Mouse (Mus musculus): ENCODE data around the gene Hlx.

The Hlx gene

GRCm38 (mm10) chr1:184731644-184732545 is 524 bp downstream of the Hlx start:
- DNase-seq, result peak; percentile 30 to 44

DNA sequence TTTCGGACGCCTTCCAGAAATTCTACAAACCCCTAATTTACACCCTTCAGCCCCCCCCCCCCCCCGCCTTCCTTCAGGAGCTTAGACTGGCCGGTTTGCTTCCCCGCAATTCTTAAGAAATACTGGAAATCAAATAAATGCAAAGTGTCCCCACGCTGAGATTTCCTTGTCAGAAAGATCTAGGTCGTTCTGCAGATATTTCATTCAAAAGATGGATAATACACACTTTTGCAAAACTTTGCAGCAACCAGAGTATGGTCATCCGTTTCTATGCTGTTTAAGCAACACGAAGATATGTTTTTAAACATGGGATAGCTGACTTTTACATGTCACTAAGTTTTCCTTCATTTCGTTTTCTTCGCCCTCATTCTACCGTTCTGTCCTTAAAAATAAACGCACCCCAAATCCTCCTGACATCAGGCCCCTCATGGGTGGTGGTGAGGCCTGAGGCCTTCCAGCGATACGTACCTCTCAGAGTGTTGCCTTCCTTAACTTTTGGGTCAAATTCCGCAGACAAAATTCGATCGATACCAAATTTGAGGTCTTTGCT is 1.3 kb downstream of the Hlx start:
- no peak for DNase-seq

GRCm38 (mm10) chr1:184730453-184731013 is 1.9 kb downstream of the Hlx start:
- no peak for DNase-seq

DNA sequence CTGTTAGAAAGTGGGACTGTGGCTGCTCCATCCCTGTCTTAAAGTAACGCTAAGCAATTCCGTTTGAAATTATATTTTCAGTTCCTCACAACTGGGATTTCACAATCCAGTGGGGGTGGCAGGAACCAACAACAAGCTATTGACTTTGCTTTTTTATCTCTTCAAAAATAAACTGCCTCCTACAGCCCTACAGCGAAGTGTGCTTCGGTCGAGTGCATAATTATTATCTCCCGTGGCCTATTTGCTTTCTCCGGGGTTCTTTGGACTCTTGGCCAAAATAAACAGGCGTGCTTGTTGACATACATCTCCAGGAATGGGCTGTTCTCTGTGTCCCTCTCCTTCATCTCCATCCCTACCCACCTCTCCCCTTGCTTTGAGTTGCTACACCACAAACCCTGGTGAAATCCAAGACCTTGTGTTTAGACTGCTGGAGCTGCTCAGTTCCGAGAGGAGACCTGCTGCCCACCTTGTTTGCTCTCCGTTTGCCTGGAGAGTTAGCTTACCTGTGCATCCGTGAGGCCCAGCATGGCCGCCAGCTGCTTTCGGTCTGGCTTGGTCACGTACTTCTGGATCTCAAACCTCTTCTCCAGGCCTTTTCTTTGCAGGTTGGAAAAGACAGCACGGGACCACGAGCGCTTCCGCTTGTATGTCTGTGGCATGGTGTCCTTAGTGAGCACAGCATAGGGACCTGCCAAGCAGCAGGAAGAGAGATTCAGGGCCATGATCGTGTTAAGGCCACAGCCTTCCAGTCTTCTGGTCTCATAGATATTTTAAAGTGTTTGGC is 2.9 kb downstream of the Hlx start:
- DNase-seq, result no peak

GRCm38 (mm10) chr1:184728561-184729115 is 3.8 kb downstream of the Hlx start:
- no peak for DNase-seq

DNA sequence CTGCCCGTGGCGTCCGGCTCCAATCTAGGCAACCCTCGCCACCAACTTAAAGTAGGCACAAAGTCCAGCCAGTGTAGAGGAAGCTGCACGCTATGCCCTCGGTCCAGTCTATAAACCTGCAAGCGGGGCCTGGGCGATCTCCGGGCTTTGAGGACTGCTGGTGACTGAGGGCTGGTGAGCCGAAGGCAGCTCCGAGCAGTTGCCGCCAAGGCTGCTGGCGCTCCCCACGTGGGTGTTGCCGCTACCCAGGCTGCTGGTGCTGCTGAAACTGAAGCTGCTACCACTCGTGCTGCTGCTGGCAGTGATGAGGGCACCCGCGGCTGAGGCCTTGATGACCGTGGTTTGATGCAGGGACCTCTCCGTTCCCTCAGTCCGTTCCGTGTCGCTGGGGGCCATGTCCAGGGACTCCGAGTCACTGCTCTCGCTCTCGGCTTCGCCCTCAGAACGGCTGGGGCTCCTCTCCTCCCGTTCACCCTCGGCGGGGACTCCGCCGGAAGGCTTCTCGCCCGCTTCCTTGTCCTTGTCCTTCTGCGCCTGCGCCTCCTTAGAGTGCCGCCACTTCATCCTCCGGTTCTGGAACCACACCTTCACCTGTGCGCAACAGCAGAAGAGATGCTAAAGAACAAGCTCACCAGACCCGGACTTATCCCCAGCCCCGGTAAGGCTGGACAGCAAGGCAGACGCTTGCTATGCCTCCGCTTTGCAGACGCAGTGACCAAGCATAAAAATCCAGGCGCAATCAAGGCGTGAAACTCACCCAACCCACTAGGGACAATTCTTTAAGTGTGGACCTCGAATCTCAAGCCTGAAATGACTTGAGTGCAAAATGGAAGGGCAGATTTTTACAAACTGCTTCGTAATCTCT is 4.8 kb downstream of the Hlx start:
- peak; percentile 39 to 44 for DNase-seq

DNA sequence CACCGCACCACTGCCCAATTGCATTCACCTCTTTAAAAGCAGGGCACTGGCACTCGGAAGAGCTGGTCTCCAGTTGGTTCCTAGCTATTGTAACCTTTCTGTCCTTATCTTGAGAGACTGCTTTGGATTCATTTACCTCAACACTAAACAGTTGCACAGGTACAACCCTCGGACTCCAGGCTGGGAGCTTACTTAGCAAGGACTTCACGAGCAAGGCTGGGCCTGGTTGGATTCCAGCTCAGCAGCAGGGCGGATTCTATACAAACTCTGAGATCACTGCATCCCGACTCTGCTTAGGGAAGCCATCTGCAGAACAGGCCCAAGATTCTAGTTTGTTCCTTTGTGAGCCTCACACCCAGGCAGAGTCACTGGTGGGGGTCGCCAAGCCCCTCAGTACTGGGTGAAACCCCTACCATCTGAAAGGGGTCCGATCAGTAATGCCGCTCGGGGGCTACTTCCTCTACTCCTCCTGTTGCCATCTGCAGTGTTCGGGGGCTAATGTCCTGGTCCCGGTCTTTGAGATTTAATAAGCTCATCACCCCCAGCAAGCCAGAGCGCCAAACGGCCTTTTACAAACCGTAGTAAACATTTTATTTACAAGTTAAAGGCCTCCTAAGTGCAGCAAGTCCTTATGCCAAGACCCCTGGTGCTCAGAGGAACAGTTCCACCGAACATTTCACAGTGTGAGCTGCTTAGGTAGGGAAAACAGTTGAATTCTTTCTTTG is 5.7 kb downstream of the Hlx start:
- no peak for DNase-seq

DNA sequence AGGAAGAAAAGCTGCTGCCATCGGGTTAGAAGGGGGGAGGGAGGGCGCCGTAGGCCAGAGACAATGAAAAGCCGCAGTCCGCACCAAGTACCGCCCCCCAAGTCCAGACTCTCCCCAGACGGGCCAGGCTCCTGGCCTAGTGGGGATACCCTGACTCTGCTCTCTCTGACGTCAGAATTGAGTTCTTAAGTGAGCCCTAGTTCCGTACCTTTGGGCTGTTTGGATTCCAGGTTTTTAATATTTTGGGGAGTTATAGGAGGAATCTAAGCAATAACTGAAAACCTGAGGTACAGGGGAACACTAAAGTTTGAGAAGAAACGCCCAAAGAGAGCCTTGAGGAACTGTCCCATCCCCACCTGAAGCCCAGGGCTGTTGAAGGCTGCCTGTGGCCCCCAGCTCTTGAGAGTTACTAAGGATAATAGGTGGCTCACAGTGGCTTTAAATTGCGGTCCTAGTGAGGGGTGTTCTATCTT is 7.1 kb downstream of the Hlx start:
- no peak for DNase-seq

- no peak for DNase-seq
Observed at GRCm38 (mm10) chr1:184724551-184725317, 7.7 kb downstream of the Hlx start.

DNA sequence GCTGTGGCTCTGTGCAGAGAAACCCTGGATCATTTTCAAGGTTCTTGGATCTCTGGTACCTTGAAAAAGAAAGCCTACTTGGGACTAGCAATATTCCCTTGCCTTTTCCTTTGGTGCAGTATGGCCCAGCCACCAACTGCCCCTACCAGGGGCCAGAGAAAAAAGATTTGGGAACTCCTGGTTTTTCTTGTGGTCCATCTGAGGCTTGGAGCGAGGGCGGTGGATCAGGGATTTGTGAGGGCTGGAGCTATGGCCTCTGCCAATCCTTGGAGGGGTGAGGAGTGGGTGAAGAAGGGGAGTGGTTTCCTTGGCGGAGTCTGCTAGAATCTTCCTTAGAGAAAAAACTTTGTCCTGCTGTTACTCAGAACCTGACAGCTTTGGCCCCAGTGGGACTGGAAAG is 8.5 kb downstream of the Hlx start:
- no peak for DNase-seq

DNA sequence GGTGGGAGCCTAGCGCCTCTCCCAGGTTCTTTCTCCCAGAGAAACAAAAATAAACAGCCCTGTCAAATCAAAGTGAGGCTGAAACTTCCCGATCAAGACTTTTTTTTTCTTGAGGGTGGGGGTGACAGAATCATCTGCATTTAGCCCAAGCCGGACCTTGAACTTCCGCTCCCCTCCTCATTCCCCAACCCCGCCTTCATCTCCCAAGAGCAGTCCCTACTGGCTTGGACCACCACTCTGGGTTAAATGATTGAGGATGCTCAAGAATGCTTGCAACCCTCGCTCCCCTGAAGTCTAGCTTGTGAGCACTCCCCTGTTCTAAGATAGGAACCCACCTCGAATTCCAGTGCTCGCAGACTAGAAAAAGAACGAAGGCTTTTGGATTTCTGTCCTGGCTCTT is 11.3 kb downstream of the Hlx start:
- no peak for DNase-seq

DNA sequence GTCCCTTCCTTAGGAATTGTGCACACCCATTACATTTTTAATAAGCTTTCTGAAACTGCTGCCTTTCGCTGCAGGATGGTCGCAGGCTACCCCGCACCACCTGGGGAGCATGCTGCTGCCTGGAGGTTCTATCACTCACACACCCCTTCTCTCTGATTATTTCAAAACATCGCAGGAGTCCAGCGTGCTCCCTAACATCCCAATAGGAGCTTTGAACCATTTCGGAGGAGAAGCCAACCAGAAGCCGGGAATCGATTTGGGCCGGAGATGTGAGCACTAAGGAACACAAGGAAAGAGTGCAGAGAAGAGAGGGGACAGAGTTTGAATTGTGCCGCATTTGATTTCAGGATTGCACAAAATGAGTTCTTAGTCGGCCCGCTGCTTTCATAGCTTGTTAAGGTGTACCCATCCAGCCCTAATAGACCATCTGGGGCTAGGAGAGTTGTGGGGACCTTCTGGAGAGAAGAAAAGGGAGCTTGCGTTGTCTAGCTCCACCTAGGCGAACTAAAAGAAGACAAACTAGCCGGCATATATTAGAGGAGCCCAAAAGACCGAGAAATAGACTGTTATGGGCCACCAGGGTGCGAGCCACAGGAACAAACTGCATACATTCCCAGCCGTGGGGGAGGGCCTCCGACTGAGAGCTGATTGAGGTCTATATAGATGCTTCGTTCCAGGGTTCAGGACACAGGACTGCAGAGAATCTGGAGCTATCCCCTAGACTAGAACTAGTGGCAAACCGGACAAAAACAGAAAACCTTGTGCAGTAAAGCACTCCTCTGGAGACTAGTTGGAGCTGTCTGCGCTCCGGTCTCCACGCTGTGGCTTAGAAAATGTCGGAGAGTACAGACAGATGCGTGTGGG is 12.0 kb downstream of the Hlx start:
- DNase-seq, result no peak

DNA sequence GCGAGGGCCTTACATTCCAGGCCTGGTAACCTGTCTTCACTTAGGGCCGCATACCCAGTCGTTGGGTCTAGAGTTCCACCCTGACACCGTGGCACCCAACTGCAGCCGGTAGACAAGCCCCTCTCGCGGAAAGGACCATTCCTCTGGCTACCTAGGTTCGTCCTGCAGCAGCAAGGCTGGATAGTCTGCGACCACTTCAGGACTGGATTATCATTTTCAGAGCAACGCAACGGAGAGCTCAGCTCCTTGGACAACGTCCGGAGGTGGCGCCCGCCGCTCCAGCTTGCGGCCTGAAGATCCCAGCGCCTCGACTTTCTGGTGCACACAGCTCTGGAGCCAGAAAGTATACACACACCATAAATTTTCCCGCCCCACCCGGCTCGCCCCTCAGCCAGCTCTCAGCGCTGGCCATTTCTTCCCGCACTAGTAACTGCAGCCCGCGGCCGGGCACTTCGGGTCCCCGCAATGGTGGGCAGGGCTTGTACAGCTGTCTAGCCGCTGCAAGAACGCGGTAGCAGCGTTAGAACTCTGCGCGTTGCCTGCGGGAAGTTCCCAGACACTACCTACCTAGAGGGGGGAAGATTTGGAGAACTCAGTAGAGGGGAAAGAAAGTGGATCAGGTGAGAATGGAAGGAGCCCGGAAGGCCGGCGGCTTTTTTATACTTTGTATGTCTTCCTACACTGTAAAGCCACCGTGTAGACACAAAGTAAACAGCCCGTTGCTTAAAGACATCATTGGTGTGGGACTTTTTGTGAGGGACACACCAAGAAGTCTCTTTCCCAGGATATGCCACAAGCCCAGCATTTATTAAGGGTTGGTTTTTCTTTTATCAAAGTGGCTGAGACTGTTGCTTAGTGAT is 13.9 kb downstream of the Hlx start:
- no peak for DNase-seq

- DNase-seq, result no peak
Observed at GRCm38 (mm10) chr1:184717691-184718200, 14.7 kb downstream of the Hlx start.

DNA sequence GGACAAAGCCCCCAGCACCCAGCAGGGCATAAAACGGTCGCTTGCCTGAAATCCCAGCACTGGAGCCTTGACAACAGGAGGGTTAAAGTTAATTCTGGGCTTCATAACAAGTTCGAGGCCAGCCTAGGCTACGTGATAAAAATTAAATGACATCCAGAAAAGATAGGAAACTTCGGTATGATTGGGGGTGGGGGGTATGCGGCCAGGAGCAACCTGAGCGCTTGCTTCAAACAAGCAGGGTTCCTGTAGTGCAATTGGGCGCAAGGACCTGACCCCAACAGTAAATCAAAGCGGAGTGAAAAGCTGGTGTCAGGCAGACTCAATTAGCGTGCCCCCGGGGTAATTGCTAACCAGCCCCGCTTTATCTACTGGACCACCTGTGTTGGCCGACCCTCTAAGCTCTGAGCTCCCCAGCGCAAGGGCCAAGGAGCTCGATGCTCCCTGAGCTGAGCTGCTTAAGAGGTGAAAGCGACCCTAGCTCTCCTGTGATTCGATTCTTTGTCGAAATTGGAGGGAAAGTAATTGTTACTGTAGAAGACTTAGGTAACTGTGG is 15.3 kb downstream of the Hlx start:
- no peak for DNase-seq

DNA sequence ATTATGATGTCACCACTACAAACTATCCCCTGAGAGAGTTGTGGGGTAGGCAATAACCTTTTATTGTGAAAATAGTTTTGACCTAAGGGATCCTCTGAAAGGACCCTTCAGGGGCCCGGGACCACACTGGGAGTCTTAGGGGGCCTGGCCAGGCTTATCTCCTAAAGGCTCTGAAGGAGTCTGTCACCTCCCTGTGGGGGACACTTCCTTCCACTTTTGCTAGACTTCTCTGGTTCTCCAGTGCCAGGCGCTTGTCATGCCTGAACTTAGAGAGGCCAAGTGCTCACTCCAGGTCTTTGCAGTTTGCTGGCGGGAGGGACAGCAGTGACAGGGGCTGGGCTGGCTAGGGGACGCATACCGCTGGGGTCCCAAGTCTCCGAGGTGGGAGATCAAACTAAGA is 16.3 kb downstream of the Hlx start:
- DNase-seq, result no peak

GRCm38 (mm10) chr1:184715693-184716092 is 16.7 kb downstream of the Hlx start:
- no peak for DNase-seq

- DNase-seq, result no peak
Observed at GRCm38 (mm10) chr1:184714515-184714914, 17.9 kb downstream of the Hlx start.
